Mouse (Mus musculus) thymus, adult 2 months (tissue): ENCODE measurements around the gene Crip2.

ENCODE experiments used
- CTCF ChIP-seq: fragments of 200-500 bp; IDR thresholded peaks from 2 replicates; pipeline ENCODE4 v1.5.1; 2012; ENCODE audit warnings: mild to moderate bottlenecking, control low read depth, low read length, moderate library complexity, borderline replicate concordance; ENCODE audit not compliant: control insufficient read depth, poor library complexity, insufficient read depth; ENCODE audit errors: extremely low read depth
- POLR2A ChIP-seq: fragments of 200-500 bp; IDR thresholded peaks from 2 replicates; pipeline ENCODE4 v1.6.1; 2012; ENCODE audit warnings: mild to moderate bottlenecking, low read length, control low read depth, moderate library complexity; ENCODE audit not compliant: control insufficient read depth, poor library complexity, insufficient read depth; ENCODE audit errors: extremely low read depth

GRCm38 (mm10) chr12:113136492-113137020, 3.5 kb upstream of the Crip2 start:
- TF ChIP-seq CTCF (no peak), POLR2A (no peak)
